Mouse (Mus musculus) myocyte (in vitro differentiated cells): Measurements from ENCODE around the gene Tnnt3. TPM values are rescaled to one million over a fixed set of nuclear protein-coding genes. Genes with fewer than 3 reads are reported as not detected.

Experiments
- H3K27me3 ChIP-seq: one replicate; pipeline ENCODE4 v1.6.1; 2011; ENCODE audit not compliant: control insufficient read depth, insufficient read depth, insufficient read length
- H3K36me3 ChIP-seq: one replicate; pipeline ENCODE4 v1.6.1; 2011; ENCODE audit not compliant: control insufficient read depth, insufficient read depth
- H3K4me2 ChIP-seq: one replicate; pipeline ENCODE4 v1.6.1; 2011; ENCODE audit warnings: low read depth, control low read depth
- H3K4me3 ChIP-seq: one replicate; pipeline ENCODE4 v1.5.1; 2011; ENCODE audit warnings: mild to moderate bottlenecking, control low read depth, moderate library complexity
- H3K79me2 ChIP-seq: one replicate; pipeline ENCODE4 v1.6.1; 2011; ENCODE audit not compliant: control insufficient read depth, insufficient read depth
- H3ac ChIP-seq: one replicate; pipeline ENCODE4 v1.6.1; 2011; ENCODE audit not compliant: control insufficient read depth, insufficient read length
- CEBPB ChIP-seq: IDR thresholded peaks from 2 replicates; pipeline ENCODE4 v1.6.1; 2011; ENCODE audit warnings: mild to moderate bottlenecking, moderate library complexity; ENCODE audit not compliant: poor library complexity, insufficient read depth, severe bottlenecking
- E2F4 ChIP-seq: IDR thresholded peaks from one replicate; pipeline ENCODE4 v1.6.1; 2011; ENCODE audit warnings: mild to moderate bottlenecking, control low read depth, moderate library complexity; ENCODE audit not compliant: insufficient read depth
- MAX ChIP-seq: IDR thresholded peaks from one replicate; pipeline ENCODE4 v1.6.1; 2011; ENCODE audit warnings: low read depth, mild to moderate bottlenecking, control low read depth
- MYOD1 ChIP-seq, 3 experiments: IDR thresholded peaks; one replicate each; pipeline ENCODE4 v1.6.1; 2011; ENCODE audit warnings: control low read depth in 2 of 3, low read depth in 2 of 3, mild to moderate bottlenecking in 2 of 3, moderate library complexity in 1 of 3; ENCODE audit not compliant: insufficient read length in 2 of 3, control insufficient read depth in 1 of 3
- MYOG ChIP-seq, 3 experiments: IDR thresholded peaks; one replicate each; pipeline ENCODE4 v1.6.1; 2011; ENCODE audit warnings: control low read depth in 2 of 3, low read depth in 2 of 3, mild to moderate bottlenecking in 2 of 3; ENCODE audit not compliant: insufficient read length in 2 of 3, control insufficient read depth in 1 of 3, insufficient read depth in 1 of 3
- POLR2A ChIP-seq: IDR thresholded peaks from one replicate; pipeline ENCODE4 v1.6.1; 2011; ENCODE audit warnings: low read depth, mild to moderate bottlenecking, control low read depth, moderate library complexity; ENCODE audit not compliant: insufficient read length
- POLR2AphosphoS2 ChIP-seq: IDR thresholded peaks from one replicate; pipeline ENCODE4 v1.6.1; 2011; ENCODE audit warnings: low read depth, control low read depth; ENCODE audit not compliant: insufficient read length
- REST ChIP-seq: IDR thresholded peaks from one replicate; pipeline ENCODE4 v1.6.1; 2011; ENCODE audit warnings: mild to moderate bottlenecking, control low read depth, moderate library complexity; ENCODE audit not compliant: insufficient read depth, insufficient read length
- SRF ChIP-seq: IDR thresholded peaks from one replicate; pipeline ENCODE4 v1.6.1; 2011; ENCODE audit warnings: low read depth; ENCODE audit not compliant: control insufficient read depth, insufficient read length
- TCF12 ChIP-seq: IDR thresholded peaks from one replicate; pipeline ENCODE4 v1.6.1; 2011; ENCODE audit warnings: mild to moderate bottlenecking, control low read depth; ENCODE audit not compliant: poor library complexity, insufficient read depth, severe bottlenecking
- TCF3 ChIP-seq: IDR thresholded peaks from one replicate; pipeline ENCODE4 v1.6.1; 2011; ENCODE audit warnings: low read depth, control low read depth; ENCODE audit not compliant: insufficient read length
- USF1 ChIP-seq: IDR thresholded peaks from one replicate; pipeline ENCODE4 v1.6.1; 2011; ENCODE audit warnings: low read depth, mild to moderate bottlenecking, control low read depth, moderate library complexity
- polyA plus RNA-seq: library from polyadenylated mRNA; unstranded; fragments of >200 nt; fragmentation: generic; extraction: Trizol; gene quantifications from one replicate; pipeline ENCODE4 v1.2.1, GENCODE M21; 2012; ENCODE audit warnings: missing spikeins

Gene Tnnt3
- polyA plus RNA-seq, 1 experiment: 2,107 TPM

DNA sequence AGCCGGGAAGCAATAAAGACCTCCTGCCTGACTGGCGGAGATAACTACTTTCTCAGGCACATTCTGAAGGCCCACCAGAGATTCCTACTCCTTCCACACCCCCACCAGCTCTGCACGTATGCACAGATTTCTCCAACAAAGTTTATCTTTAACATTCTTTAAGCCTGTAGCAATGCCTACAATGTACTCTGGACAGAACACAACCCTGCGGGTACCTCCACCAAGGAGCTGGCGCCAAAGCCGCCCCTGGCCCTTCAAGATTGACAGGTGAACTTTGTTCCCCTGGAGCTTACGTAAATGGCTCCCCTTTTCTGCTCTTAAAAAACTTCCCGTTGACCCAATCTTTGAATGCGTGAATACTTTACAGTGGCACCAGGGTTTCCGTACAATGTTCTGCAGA lies 30.7 kb downstream of the Tnnt3 start:
- TF ChIP-seq CEBPB (no peak), TCF12 (no peak), SRF (no peak), REST (no peak), E2F4 (no peak), TCF3 (no peak), MYOG (IDR thresholded peaks at IDR 0.05; ENCODE audit: control insufficient read depth in 1 of 3, insufficient read depth in 1 of 3, insufficient read length in 2 of 3, low read depth in 2 of 3) (no peak)
- Histone ChIP-seq H3K27me3 (peaks cover 10% of the 10 kb centered on the region), H3K36me3 (no peaks in the 10 kb centered on the region), H3K4me3 (no peak overlapping the region), H3K4me2 (no peak overlapping the region), H3ac (no peak overlapping the region), H3K79me2 (peaks cover 3% of the 10 kb centered on the region)

DNA sequence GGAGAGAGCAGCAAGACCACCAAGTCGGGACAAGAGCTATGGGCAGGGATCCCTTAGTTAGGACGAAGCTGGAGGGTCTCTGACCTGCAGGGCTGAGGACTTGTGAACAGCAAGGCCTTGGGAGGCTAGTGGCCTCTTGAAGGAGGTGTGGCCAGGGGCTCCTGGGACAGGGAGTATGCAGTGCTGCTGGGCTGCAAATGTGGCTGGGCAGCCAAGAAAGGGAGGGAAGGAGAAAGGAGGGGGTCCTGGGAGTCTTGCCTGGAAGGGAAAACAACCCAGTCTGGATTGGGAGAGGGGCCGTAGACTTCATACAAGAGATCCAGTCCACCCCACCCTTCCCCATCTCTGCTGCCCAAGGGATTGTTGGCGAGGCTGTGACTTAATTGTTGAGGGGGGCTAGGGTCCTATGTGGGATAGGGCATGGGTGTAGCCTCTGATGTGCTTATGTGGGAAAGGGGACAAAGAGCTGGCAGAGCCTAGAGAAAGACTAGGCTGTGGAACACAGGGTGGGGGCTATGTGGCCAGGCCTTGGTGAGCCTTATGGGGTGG lies 33.4 kb downstream of the Tnnt3 start:
- H3K27me3 ChIP-seq: peaks cover 5% of the 10 kb centered on the region
- no peak overlapping the region for H3ac ChIP-seq
- H3K79me2 ChIP-seq: peaks cover 3% of the 10 kb centered on the region
- H3K4me3 ChIP-seq: peak overlapping the region; percentile 58
- no peak for TF ChIP-seq CEBPB
- TF ChIP-seq TCF12: no peak
- no peak for TF ChIP-seq TCF3
- TF ChIP-seq E2F4: no peak
- no peak for TF ChIP-seq MAX
- TF ChIP-seq REST: no peak
- TF ChIP-seq POLR2A: no peak
- peaks cover 3% of the 10 kb centered on the region for H3K36me3 ChIP-seq
- peak overlapping the region; percentile 63 for H3K4me2 ChIP-seq

DNA sequence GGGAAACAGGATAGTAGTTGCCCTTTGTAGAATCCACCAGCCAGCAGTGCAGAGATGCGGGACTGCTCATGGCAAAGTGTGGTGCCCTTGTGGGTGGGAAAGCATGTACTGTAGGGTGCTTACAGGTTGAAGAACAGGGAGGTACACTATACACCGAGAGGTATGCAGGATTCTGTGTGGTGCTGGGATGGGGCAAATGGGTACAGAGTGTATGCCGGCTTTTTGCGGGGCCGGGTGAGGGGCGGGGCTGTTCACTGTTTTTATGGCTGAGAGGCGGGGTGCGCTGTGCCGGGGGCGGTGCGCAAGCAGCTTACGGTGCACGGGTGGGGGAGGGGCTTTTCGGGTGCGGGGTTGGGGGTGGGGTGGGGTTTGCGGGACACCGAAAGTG lies 34.0 kb downstream of the Tnnt3 start, which contains the start of gene Mrpl23:
Gene Mrpl23, plus strand, starts transcription at position 16 of the 388 bp plus-strand sequence.
- Histone ChIP-seq H3ac (peak within 1 kb of the TSS; percentile 7), H3K4me2 (peak within 1 kb of the TSS; percentile 89), H3K79me2 (peaks cover 3% of the 10 kb centered on the region), H3K36me3 (peaks cover 3% of the 10 kb centered on the region), H3K4me3 (peak within 1 kb of the TSS; percentile 58), H3K27me3 (peaks cover 5% of the 10 kb centered on the region)
- TF ChIP-seq MYOD1 (IDR thresholded peaks at IDR 0.05; ENCODE audit: control insufficient read depth in 1 of 3, insufficient read length in 2 of 3, low read depth in 2 of 3) (no peak), MYOG (IDR thresholded peaks at IDR 0.05; ENCODE audit: control insufficient read depth in 1 of 3, insufficient read depth in 1 of 3, insufficient read length in 2 of 3, low read depth in 2 of 3) (no peak), TCF3 (no peak), MAX (no peak), TCF12 (no peak), USF1 (no peak), E2F4 (no peak), POLR2AphosphoS2 (no peak), CEBPB (no peak), REST (no peak), SRF (no peak), POLR2A (no peak)

DNA sequence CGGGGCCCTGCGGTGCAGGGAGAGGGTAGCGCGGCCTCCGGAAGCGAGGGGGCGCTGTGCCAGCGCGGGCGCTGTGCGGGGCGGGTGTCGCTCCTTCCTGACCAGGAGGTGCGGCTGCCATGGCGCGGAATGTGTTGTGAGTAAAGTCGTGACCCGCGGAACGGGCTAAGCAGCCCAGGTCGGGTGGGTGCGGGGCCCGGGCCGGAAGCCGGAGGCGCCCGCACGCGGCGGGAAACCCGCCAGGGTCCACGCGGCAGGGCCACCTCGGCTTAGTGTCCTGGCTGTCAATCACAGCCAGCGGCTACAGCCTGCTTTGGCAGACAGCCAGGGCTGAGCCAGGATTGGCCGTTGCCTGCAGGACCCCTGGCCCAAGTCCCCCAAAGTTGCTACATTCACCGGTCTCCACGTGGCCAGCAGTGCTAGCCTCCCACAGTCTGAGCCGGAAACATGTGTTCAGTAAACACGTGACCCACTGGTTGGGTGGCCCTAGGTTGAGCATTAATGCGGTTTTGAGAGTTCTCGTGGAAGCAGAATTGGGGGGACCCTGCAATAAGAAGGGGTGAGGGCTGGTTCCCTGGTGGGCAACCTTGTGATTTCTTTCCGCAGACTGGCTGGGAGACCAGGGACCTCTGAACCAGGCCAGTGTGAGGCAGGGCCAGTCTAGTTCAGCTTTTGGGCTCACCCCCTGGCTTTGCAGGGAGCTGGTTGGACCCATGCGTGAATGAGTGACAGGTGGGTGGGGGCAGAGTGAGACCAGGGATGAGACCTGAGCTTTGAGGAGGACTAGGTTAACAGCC lies 34.6 kb downstream of the Tnnt3 start:
- H3K27me3 ChIP-seq: peaks cover 5% of the 10 kb centered on the region

More for the DNA sequence above, 34.6 kb downstream of the Tnnt3 start:
- H3K4me2 ChIP-seq: peak overlapping the region; percentile 89
- H3K79me2 ChIP-seq: peaks cover 3% of the 10 kb centered on the region
- H3ac ChIP-seq: peak overlapping the region; percentile 7
- TF ChIP-seq SRF (no peak), POLR2AphosphoS2 (peak; percentile 62), TCF12 (no peak), MYOG (IDR thresholded peaks at IDR 0.05; ENCODE audit: control insufficient read depth in 1 of 3, insufficient read depth in 1 of 3, insufficient read length in 2 of 3, low read depth in 2 of 3) (peak in 2 of 3 experiments; percentile 15 to 42), USF1 (peak; percentile 93), MAX (peak; percentile 52), POLR2A (peak; percentile 61), CEBPB (no peak), MYOD1 (IDR thresholded peaks at IDR 0.05; ENCODE audit: control insufficient read depth in 1 of 3, insufficient read length in 2 of 3, low read depth in 2 of 3) (peak in 2 of 3 experiments; percentile 4 to 50)
- peaks cover 3% of the 10 kb centered on the region for H3K36me3 ChIP-seq
- peak overlapping the region; percentile 58 for H3K4me3 ChIP-seq
